Mouse (Mus musculus): ENCODE data around the gene Zfp609. TPM values are rescaled to one million over a fixed set of nuclear protein-coding genes. Genes with fewer than 3 reads are reported as not detected.
"Not testable (repeated sequence)": the region's sequence is repeated elsewhere in the genome, so short reads cannot be mapped to it uniquely, and the experiment has no call there.

The Zfp609 gene
- total RNA-seq, 2 experiments from 2014 or later: 41.3 to 42.2 TPM

- intact Hi-C loops (cut with DNase I): loop anchor here (2.0 to 5.0 kb wide), 2 partner anchors 57 to 139 kb away; partner anchors contain the start of gene Ankdd1a
- DNase-seq (ENCODE audit: extremely low spot score in 1 of 2, low spot score in 2 of 2): no peak
Observed at GRCm38 (mm10) chr9:65661493-65661892, 165.9 kb downstream of the Zfp609 start.

- intact Hi-C loops (cut with DNase I): loop anchor here (2.0 to 5.0 kb wide), 2 partner anchors 56 to 139 kb away; partner anchors contain the start of gene Ankdd1a
- DNase-seq (ENCODE audit: extremely low spot score in 1 of 2, low spot score in 2 of 2): peak in 1 of 2 experiments; percentile 29
Observed at GRCm38 (mm10) chr9:65661029-65661428, 166.3 kb downstream of the Zfp609 start.

DNA sequence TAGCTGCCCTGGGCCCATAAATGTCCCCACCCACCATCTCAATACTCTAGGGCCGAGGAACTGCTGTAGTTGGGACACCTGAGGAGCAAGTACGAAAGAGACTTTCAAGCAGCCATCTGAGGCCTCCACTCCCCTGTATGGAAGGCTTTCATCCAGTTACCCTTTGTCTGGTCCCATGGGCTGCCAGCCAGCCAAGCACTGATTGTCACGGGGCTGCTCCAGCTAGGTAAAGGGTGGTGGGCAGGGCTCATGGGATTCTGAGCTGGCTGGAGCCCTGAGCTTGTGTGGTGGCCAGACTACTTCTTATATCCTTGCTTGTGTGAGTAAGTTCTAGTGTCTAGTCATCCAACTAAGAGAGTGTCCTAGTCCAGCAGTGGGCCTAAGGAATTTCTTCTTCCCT lies 170.1 kb downstream of the Zfp609 start:
- DNase-seq (ENCODE audit: extremely low spot score in 1 of 2, low spot score in 2 of 2): no peak
- intact Hi-C loops (cut with DNase I): no loop called here

DNA sequence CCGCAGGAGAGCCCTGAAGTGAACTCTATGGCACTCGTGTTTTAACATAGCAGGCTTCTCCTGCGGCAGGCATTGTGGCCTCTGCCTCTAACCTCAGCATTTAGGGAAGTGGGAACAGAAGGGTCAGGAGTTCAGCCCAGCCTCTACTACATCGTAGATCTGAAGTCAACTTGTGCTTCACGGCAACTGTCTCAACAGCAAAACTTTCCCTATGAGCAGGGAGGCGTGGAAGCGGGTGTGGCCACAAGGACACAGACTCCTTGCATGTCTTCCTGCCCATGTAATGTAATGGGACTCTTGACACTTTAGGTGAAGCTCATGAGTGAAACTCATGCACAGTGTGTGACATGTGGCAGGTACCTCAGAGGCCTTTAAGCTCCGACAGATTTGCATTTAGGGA lies 171.8 kb downstream of the Zfp609 start:
- intact Hi-C loops (cut with DNase I): no loop called here
- DNase-seq (ENCODE audit: extremely low spot score in 1 of 2, low spot score in 2 of 2): no peak

DNA sequence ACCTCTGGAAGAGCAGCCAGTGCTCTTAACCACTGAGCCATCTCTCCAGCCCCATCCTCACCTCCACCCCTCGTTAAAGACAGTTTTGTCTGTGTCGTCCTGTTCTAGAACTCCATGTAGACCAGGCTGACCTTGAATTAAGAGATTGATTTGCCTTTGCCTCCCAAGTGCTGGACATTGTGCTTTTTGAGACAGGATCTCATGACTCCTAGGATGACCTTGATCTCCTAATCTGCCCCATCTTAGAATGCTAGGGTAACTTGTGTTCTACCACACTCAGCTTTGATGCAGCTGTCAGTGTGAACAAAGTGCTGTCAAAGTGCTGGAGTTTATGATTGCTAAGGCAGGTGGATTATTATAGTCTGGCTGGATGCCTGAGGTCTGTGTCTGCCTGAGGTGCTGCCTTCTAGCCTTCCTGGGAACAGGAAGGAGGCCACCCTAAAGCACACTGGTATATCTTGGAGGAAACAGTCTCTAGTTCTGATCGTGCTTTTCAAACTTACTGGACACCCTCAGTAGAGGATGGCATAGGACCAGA lies 172.6 kb downstream of the Zfp609 start:
- DNase-seq (ENCODE audit: extremely low spot score in 1 of 2, low spot score in 2 of 2): no peak
- intact Hi-C loops (cut with DNase I): no loop called here

DNA sequence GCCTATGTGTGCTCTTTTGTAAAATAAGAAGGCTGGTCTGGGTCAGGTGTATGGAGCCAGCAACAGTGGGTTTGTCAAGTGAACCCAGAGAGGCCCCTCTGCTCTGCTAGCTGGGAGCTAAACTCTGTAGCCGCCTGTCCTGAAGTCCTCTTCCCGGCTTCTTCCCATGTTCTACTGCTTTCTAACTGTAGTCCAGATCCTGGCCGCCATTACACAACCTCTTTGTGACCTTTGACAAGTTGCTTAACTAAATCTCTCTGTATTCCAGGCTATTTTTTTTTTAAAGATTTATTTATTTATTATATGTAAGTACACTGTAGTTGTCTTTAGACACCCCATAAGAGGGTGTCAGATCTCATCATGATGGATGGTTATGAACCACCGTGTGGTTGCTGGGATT lies 173.6 kb downstream of the Zfp609 start:
- DNase-seq (ENCODE audit: extremely low spot score in 1 of 2, low spot score in 2 of 2): no peak
- intact Hi-C loops (cut with DNase I): no loop called here

- DNase-seq (ENCODE audit: extremely low spot score in 1 of 2, low spot score in 2 of 2); intact Hi-C loops (cut with DNase I): not testable (repeated sequence)
Observed at GRCm38 (mm10) chr9:65651957-65652356, 175.4 kb downstream of the Zfp609 start.

- intact Hi-C loops (cut with DNase I): no loop called here
- DNase-seq (ENCODE audit: extremely low spot score in 1 of 2, low spot score in 2 of 2): no peak
Observed at GRCm38 (mm10) chr9:65649997-65650396, 177.4 kb downstream of the Zfp609 start.

- DNase-seq (ENCODE audit: extremely low spot score in 1 of 2, low spot score in 2 of 2): no peak
- intact Hi-C loops (cut with DNase I): no loop called here
Observed at GRCm38 (mm10) chr9:65648730-65649129, 178.6 kb downstream of the Zfp609 start.

GRCm38 (mm10) chr9:65646782-65647181 lies 180.6 kb downstream of the Zfp609 start:
- DNase-seq (ENCODE audit: extremely low spot score in 1 of 2, low spot score in 2 of 2): no peak
- intact Hi-C loops (cut with DNase I): no loop called here

DNA sequence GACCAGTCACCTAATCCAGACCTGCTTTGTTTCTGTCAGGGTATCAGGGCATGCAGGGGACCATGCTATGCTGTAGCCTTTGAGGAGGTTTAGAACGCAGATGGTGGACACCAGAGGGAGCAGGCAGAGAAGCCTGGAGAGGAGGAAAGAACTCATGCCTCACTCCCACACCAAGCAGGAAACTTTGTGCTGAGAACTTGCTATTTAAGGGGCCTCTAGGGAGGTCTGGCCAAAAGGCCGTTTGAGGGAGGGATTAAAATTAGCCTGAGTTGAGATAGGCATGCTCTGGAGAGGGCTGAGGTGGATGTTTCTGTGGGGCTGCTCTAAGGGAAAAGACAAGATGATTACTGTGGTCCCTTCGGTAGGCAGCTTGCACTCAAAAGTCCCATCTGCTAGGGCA lies 181.4 kb downstream of the Zfp609 start:
- intact Hi-C loops (cut with DNase I): no loop called here
- DNase-seq (ENCODE audit: extremely low spot score in 1 of 2, low spot score in 2 of 2): no peak

DNA sequence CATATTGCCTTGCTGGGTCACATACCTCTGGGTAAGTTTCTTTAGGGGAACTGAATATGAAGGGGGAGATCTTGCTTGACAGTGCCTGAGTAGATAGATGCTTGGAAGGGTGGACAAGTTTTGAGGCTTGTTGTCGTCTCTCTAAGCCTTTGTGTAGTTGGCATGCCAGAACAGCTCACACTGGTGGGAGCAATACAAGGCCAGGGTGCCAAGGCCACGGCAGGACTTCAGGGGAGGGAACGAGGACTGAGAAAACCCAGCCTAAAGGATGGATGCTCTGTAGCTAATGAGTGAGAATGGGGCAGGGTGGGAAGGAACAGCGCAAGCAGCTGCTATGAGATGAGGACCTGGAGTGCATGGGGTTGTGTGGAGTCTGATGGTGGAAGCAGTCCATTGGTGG lies 182.4 kb downstream of the Zfp609 start:
- intact Hi-C loops (cut with DNase I): no loop called here
- DNase-seq (ENCODE audit: extremely low spot score in 1 of 2, low spot score in 2 of 2): no peak

GRCm38 (mm10) chr9:65642546-65642945 lies 184.8 kb downstream of the Zfp609 start:
- intact Hi-C loops (cut with DNase I): no loop called here
- no peak for DNase-seq (ENCODE audit: extremely low spot score in 1 of 2, low spot score in 2 of 2)

Other genes with a start within 250 kb of the Zfp609 start
- 1 to 10 TPM; 4.9 to 9.5 TPM for gene Plekho2, start 247.5 kb downstream of the Zfp609 start, total RNA-seq (2021)
- 1 to 10 TPM in 1 of 2 experiments, under 1 TPM in 1; 0.79 to 1.1 TPM for gene Pif1, start 240.4 kb downstream of the Zfp609 start, total RNA-seq (2021)
- gene Rbpms2, start 197.9 kb downstream of the Zfp609 start, total RNA-seq (2021): 1 to 10 TPM; 1.6 to 1.8 TPM
- gene Oaz2, start 159.6 kb downstream of the Zfp609 start, total RNA-seq (2021): 100 to 1,000 TPM; 226 to 228 TPM
- gene Pclaf, start 62.7 kb upstream of the Zfp609 start, total RNA-seq (2021): 1 to 10 TPM; 1.4 to 3.6 TPM
- gene Trip4, start 81.2 kb upstream of the Zfp609 start, total RNA-seq (2021): 10 to 100 TPM; 34.8 to 37.6 TPM
- gene Csnk1g1, start 81.4 kb upstream of the Zfp609 start, total RNA-seq (2021): 10 to 100 TPM; 45.9 to 56.4 TPM
- 100 to 1,000 TPM; 238 to 241 TPM for gene Ppib, start 232.7 kb upstream of the Zfp609 start, total RNA-seq (2021)
- 1 to 10 TPM; 4.6 to 4.9 TPM for gene Snx22, start 242.2 kb upstream of the Zfp609 start, total RNA-seq (2021)

Measured in left cerebral cortex, postnatal 10 days (tissue).